In the genomic region with DNA sequence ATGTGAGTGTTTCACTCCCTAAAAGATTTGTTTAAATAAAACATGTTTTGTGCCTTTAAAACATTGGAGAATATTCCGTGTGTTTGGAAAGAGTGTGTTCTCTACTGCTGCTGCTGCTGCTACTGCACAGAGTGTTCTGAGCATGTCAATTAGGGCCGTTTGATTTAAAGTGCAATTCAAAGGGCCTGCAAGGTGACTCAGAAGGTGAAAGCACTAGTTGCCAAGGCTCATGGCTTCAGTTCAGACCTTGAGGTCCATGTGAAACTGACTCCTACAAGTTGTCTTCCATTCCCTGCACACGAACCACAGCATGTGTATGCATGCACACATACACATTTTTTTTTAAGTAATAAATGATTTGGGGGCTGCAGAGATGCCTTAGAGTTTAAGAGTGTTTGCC, we compare ENCODE assay signal across 18 mouse cellular contexts. TPM values are rescaled to one million over a fixed set of nuclear protein-coding genes. Genes with fewer than 3 reads are reported as not detected.
DNase-seq lines count a peak whose midpoint lies in the region; ATAC-seq lines count a peak whose summit lies in the region.
"Had no signal": no experiment of that assay in that cellular context is flagged by ENCODE, and none has a peak within 500 bp of the region (broad histone marks: within the 10 kb centered on the region; RNA-seq: fewer than 3 reads in every experiment).

No protein-coding gene starts in this region.

- H3K36me3 ChIP-seq in kidney, embryonic 16.5 days (ENCODE audit: insufficient read depth, low read length), result no peaks in the 10 kb centered on the region
- H3K36me3 ChIP-seq: embryonic facial prominence, embryonic 12.5 days; forebrain, embryonic 15.5 days; heart, embryonic 15.5 days; limb, embryonic 13.5 days; liver, embryonic 15.5 days had no signal

- H3K4me1 ChIP-seq in kidney, embryonic 16.5 days (ENCODE audit: insufficient read depth, low read length), result no peaks in the 10 kb centered on the region
- H3K4me1 ChIP-seq: embryonic facial prominence, embryonic 12.5 days; forebrain, embryonic 15.5 days; liver, embryonic 15.5 days had no signal

- H3K27me3 ChIP-seq in kidney, embryonic 16.5 days (ENCODE audit: insufficient read depth, low read length), result no peaks in the 10 kb centered on the region
- H3K27me3 ChIP-seq: embryonic facial prominence, embryonic 12.5 days; forebrain, embryonic 15.5 days; heart, embryonic 15.5 days; limb, embryonic 13.5 days; liver, embryonic 15.5 days had no signal

- no peaks in the 10 kb centered on the region for H3K9me3 ChIP-seq in kidney, embryonic 16.5 days (ENCODE audit: low read length)
- H3K9me3 ChIP-seq: embryonic facial prominence, embryonic 12.5 days; forebrain, embryonic 15.5 days; heart, embryonic 15.5 days; limb, embryonic 13.5 days; liver, embryonic 15.5 days had no signal

- no peak overlapping the region for H3K4me2 ChIP-seq in kidney, embryonic 16.5 days (replicated peaks; ENCODE audit: low read depth, low read length)
- H3K4me2 ChIP-seq: embryonic facial prominence, embryonic 12.5 days; forebrain, embryonic 15.5 days; heart, embryonic 15.5 days; hindbrain, embryonic 14.5 days; limb, embryonic 13.5 days; liver, embryonic 15.5 days had no signal

- DNase-seq in heart, adult 11 months, result peak; percentile 86
- no peak for DNase-seq in heart, postnatal 25 days (ENCODE audit: low spot score)
- DNase-seq in kidney, adult 18-20 months, result peak; percentile 30
- peak; percentile 57 for DNase-seq in adrenal gland, postnatal 10 days
- DNase-seq in kidney, postnatal 14 days, result peak; percentile 45
- no peak for DNase-seq in thymus, postnatal 25 days
- DNase-seq: cerebellum, adult 8-10 months; layer of hippocampus, adult 9-11 months; lung, postnatal 10 days; thymus, adult 18-20 months had no signal

- whole genome bisulfite sequencing in kidney, embryonic 16.5 days, result 38% methylated on average over 3 of the region's 3 CpGs

- no peak overlapping the region for H3K9ac ChIP-seq in kidney, embryonic 16.5 days (replicated peaks; ENCODE audit: low read length)
- H3K9ac ChIP-seq: embryonic facial prominence, embryonic 12.5 days; forebrain, embryonic 15.5 days; heart, embryonic 15.5 days; hindbrain, embryonic 14.5 days; limb, embryonic 13.5 days; liver, embryonic 15.5 days had no signal

- intact Hi-C loops in heart, postnatal 25 days (cut with DNase I), result loop anchor here (5.0 kb wide), 1 partner anchor 346 kb away; no protein-coding TSS in a partner anchor

- H3K4me3 ChIP-seq in kidney, embryonic 16.5 days (ENCODE audit: low read length), result no peak overlapping the region
- H3K4me3 ChIP-seq: embryonic facial prominence, embryonic 12.5 days; forebrain, embryonic 15.5 days; heart, embryonic 15.5 days; limb, embryonic 13.5 days; liver, embryonic 15.5 days had no signal

- no peak overlapping the region for H3K27ac ChIP-seq in kidney, embryonic 16.5 days (ENCODE audit: low read length)
- H3K27ac ChIP-seq: embryonic facial prominence, embryonic 12.5 days; forebrain, embryonic 15.5 days; heart, embryonic 15.5 days; hindbrain, embryonic 14.5 days; limb, embryonic 13.5 days; liver, embryonic 15.5 days had no signal

- ATAC-seq in kidney, embryonic 16.5 days (ENCODE audit: low FRiP score, low TSS enrichment), result no peak
- ATAC-seq: forebrain, embryonic 15.5 days; intestine, postnatal 0 days had no signal

RNA-seq across cellular contexts. Expression of a gene that starts 22.4 kb away (rescaled TPM):
- total RNA-seq in heart, postnatal 25 days (2021), result 10 to 100 TPM; 13.3 to 36.5 TPM
- polyA plus RNA-seq in kidney, embryonic 16.5 days (2015; fragmentation: Nextera tagmentation; extraction: Ambion mirVana), result 21.4 and 22.9 TPM in 2 replicates
- total RNA-seq in adrenal gland, postnatal 10 days (2021), result 10 to 100 TPM; 23.0 to 83.7 TPM

Comparison
In these comparisons a context has a peak if more than half of its experiments do, and no peak if none do; other contexts are left out.
1. DNase-seq: peak in heart, adult 11 months (single experiment), kidney, adult 18-20 months (single experiment), adrenal gland, postnatal 10 days (single experiment) and kidney, postnatal 14 days (single experiment); none in heart, postnatal 25 days (single experiment) and thymus, postnatal 25 days (single experiment).